Mouse (Mus musculus): Measurements from ENCODE around the gene Nabp2. TPM values are rescaled to one million over a fixed set of nuclear protein-coding genes. Genes with fewer than 3 reads are reported as not detected.

Gene Nabp2
- total and polyA plus RNA-seq, 2 experiments = 12.9 to 22.3 TPM

GRCm38 (mm10) chr10:128425260-128425659 lies 14.0 kb upstream of the Nabp2 start:
- no peak for DNase-seq (ENCODE audit: extremely low read depth, low read depth, low spot score)
- Histone ChIP-seq H3K27ac (replicated peaks; ENCODE audit: insufficient read depth, low read depth, low read length) (no peak overlapping the region), H3K27me3 (ENCODE audit: control insufficient read depth, insufficient read depth, low read length) (no peaks in the 10 kb centered on the region), H3K9ac (ENCODE audit: low read depth, low read length) (no peak overlapping the region), H3K4me1 (ENCODE audit: control insufficient read depth, insufficient read depth, low read length) (no peaks in the 10 kb centered on the region), H3K36me3 (ENCODE audit: control insufficient read depth, insufficient read depth, low read length) (peaks cover 28% of the 10 kb centered on the region), H3K79me2 (ENCODE audit: control insufficient read depth, insufficient read depth, low read length) (peaks cover 6% of the 10 kb centered on the region; the same call in 1 of the 2 replicates), H3K4me3 (ENCODE audit: insufficient read depth, low read depth, low read length) (no peak overlapping the region)
- 89% methylated on average over 3 of the region's 3 CpGs for WGBS
- TF ChIP-seq POLR2A (IDR thresholded peaks at IDR 0.05; ENCODE audit: extremely low read depth, insufficient read depth, low read length) (no peak), CTCF (IDR thresholded peaks at IDR 0.05; ENCODE audit: low read depth, low read length) (no peak)

GRCm38 (mm10) chr10:128424604-128425003 lies 13.3 kb upstream of the Nabp2 start:
- WGBS = 66% methylated on average over 7 of the region's 7 CpGs
- no peak for TF ChIP-seq CTCF (IDR thresholded peaks at IDR 0.05; ENCODE audit: low read depth, low read length)
- no peak for TF ChIP-seq POLR2A (IDR thresholded peaks at IDR 0.05; ENCODE audit: extremely low read depth, insufficient read depth, low read length)
- Histone ChIP-seq H3K9ac (ENCODE audit: low read depth, low read length) (no peak overlapping the region), H3K36me3 (ENCODE audit: control insufficient read depth, insufficient read depth, low read length) (peaks cover 24% of the 10 kb centered on the region), H3K27ac (replicated peaks; ENCODE audit: insufficient read depth, low read depth, low read length) (no peak overlapping the region), H3K4me1 (ENCODE audit: control insufficient read depth, insufficient read depth, low read length) (no peaks in the 10 kb centered on the region), H3K27me3 (ENCODE audit: control insufficient read depth, insufficient read depth, low read length) (no peaks in the 10 kb centered on the region), H3K79me2 (ENCODE audit: control insufficient read depth, insufficient read depth, low read length) (peaks cover 6% of the 10 kb centered on the region; the same call in 1 of the 2 replicates), H3K4me3 (ENCODE audit: insufficient read depth, low read depth, low read length) (no peak overlapping the region)
- DNase-seq (ENCODE audit: extremely low read depth, low read depth, low spot score) = no peak

GRCm38 (mm10) chr10:128422426-128422825 lies 11.1 kb upstream of the Nabp2 start:
- WGBS = 75% methylated on average over 5 of the region's 5 CpGs
- peaks cover 23% of the 10 kb centered on the region for H3K36me3 ChIP-seq (ENCODE audit: control insufficient read depth, insufficient read depth, low read length)

GRCm38 (mm10) chr10:128414848-128415247 lies 3.6 kb upstream of the Nabp2 start:
- Histone ChIP-seq H3K9ac (ENCODE audit: low read depth, low read length) (no peak overlapping the region), H3K36me3 (ENCODE audit: control insufficient read depth, insufficient read depth, low read length) (peaks cover 19% of the 10 kb centered on the region; the same call in 1 of the 2 replicates), H3K27me3 (ENCODE audit: control insufficient read depth, insufficient read depth, low read length) (no peaks in the 10 kb centered on the region), H3K27ac (replicated peaks; ENCODE audit: insufficient read depth, low read depth, low read length) (no peak overlapping the region), H3K4me3 (ENCODE audit: insufficient read depth, low read depth, low read length) (no peak overlapping the region), H3K4me1 (ENCODE audit: control insufficient read depth, insufficient read depth, low read length) (peaks cover 8% of the 10 kb centered on the region), H3K79me2 (ENCODE audit: control insufficient read depth, insufficient read depth, low read length) (peaks cover 7% of the 10 kb centered on the region; the same call in 1 of the 2 replicates)
- TF ChIP-seq CTCF (IDR thresholded peaks at IDR 0.05; ENCODE audit: low read depth, low read length) = no peak
- no peak for TF ChIP-seq POLR2A (IDR thresholded peaks at IDR 0.05; ENCODE audit: extremely low read depth, insufficient read depth, low read length)
- 87% methylated on average over 5 of the region's 5 CpGs for WGBS
- no peak for DNase-seq (ENCODE audit: extremely low read depth, low read depth, low spot score)

More at GRCm38 (mm10) chr10:128422426-128422825, 11.1 kb upstream of the Nabp2 start:
- H3K27me3 ChIP-seq (ENCODE audit: control insufficient read depth, insufficient read depth, low read length) = no peaks in the 10 kb centered on the region
- no peaks in the 10 kb centered on the region for H3K79me2 ChIP-seq (ENCODE audit: control insufficient read depth, insufficient read depth, low read length)
- DNase-seq (ENCODE audit: extremely low read depth, low read depth, low spot score) = no peak
- no peak for TF ChIP-seq CTCF (IDR thresholded peaks at IDR 0.05; ENCODE audit: low read depth, low read length)
- no peak for TF ChIP-seq POLR2A (IDR thresholded peaks at IDR 0.05; ENCODE audit: extremely low read depth, insufficient read depth, low read length)
- H3K4me3 ChIP-seq (ENCODE audit: insufficient read depth, low read depth, low read length) = no peak overlapping the region
- H3K27ac ChIP-seq (replicated peaks; ENCODE audit: insufficient read depth, low read depth, low read length) = no peak overlapping the region
- no peak overlapping the region for H3K9ac ChIP-seq (ENCODE audit: low read depth, low read length)
- H3K4me1 ChIP-seq (ENCODE audit: control insufficient read depth, insufficient read depth, low read length) = no peaks in the 10 kb centered on the region

GRCm38 (mm10) chr10:128413076-128413475 lies 1.8 kb upstream of the Nabp2 start:
- H3K27me3 ChIP-seq (ENCODE audit: control insufficient read depth, insufficient read depth, low read length) = no peaks in the 10 kb centered on the region
- 8% methylated on average over 1 of the region's 1 CpGs for WGBS
- no peak overlapping the region for H3K9ac ChIP-seq (ENCODE audit: low read depth, low read length)
- peaks cover 15% of the 10 kb centered on the region for H3K4me1 ChIP-seq (ENCODE audit: control insufficient read depth, insufficient read depth, low read length)
- H3K79me2 ChIP-seq (ENCODE audit: control insufficient read depth, insufficient read depth, low read length) = peaks cover 7% of the 10 kb centered on the region; the same call in 1 of the 2 replicates
- no peak overlapping the region for H3K27ac ChIP-seq (replicated peaks; ENCODE audit: insufficient read depth, low read depth, low read length)
- no peak for DNase-seq (ENCODE audit: extremely low read depth, low read depth, low spot score)
- TF ChIP-seq POLR2A (IDR thresholded peaks at IDR 0.05; ENCODE audit: extremely low read depth, insufficient read depth, low read length) = no peak
- TF ChIP-seq CTCF (IDR thresholded peaks at IDR 0.05; ENCODE audit: low read depth, low read length) = no peak
- peaks cover 11% of the 10 kb centered on the region; the same call in 1 of the 2 replicates for H3K36me3 ChIP-seq (ENCODE audit: control insufficient read depth, insufficient read depth, low read length)
- H3K4me3 ChIP-seq (ENCODE audit: insufficient read depth, low read depth, low read length) = no peak overlapping the region

GRCm38 (mm10) chr10:128412558-128412957 lies 1.3 kb upstream of the Nabp2 start:
- H3K27me3 ChIP-seq (ENCODE audit: control insufficient read depth, insufficient read depth, low read length) = no peaks in the 10 kb centered on the region
- H3K4me1 ChIP-seq (ENCODE audit: control insufficient read depth, insufficient read depth, low read length) = peaks cover 15% of the 10 kb centered on the region
- TF ChIP-seq POLR2A (IDR thresholded peaks at IDR 0.05; ENCODE audit: extremely low read depth, insufficient read depth, low read length) (no peak), CTCF (IDR thresholded peaks at IDR 0.05; ENCODE audit: low read depth, low read length) (no peak)
- no peak for DNase-seq (ENCODE audit: extremely low read depth, low read depth, low spot score)
- no peak overlapping the region for H3K4me3 ChIP-seq (ENCODE audit: insufficient read depth, low read depth, low read length)
- no peak overlapping the region for H3K27ac ChIP-seq (replicated peaks; ENCODE audit: insufficient read depth, low read depth, low read length)
- peaks cover 8% of the 10 kb centered on the region; the same call in 1 of the 2 replicates for H3K36me3 ChIP-seq (ENCODE audit: control insufficient read depth, insufficient read depth, low read length)
- peaks cover 7% of the 10 kb centered on the region; the same call in 1 of the 2 replicates for H3K79me2 ChIP-seq (ENCODE audit: control insufficient read depth, insufficient read depth, low read length)
- 32% methylated on average over 1 of the region's 1 CpGs for WGBS
- H3K9ac ChIP-seq (ENCODE audit: low read depth, low read length) = no peak overlapping the region

Measured in liver, adult 2 months (tissue).